Mouse (Mus musculus): ENCODE measurements around the gene Pbxip1. TPM values are rescaled to one million over a fixed set of nuclear protein-coding genes. Genes with fewer than 3 reads are reported as not detected.

Gene Pbxip1
- polyA plus RNA-seq, 1 experiment from 2014 or later: 51.2 TPM

DNA sequence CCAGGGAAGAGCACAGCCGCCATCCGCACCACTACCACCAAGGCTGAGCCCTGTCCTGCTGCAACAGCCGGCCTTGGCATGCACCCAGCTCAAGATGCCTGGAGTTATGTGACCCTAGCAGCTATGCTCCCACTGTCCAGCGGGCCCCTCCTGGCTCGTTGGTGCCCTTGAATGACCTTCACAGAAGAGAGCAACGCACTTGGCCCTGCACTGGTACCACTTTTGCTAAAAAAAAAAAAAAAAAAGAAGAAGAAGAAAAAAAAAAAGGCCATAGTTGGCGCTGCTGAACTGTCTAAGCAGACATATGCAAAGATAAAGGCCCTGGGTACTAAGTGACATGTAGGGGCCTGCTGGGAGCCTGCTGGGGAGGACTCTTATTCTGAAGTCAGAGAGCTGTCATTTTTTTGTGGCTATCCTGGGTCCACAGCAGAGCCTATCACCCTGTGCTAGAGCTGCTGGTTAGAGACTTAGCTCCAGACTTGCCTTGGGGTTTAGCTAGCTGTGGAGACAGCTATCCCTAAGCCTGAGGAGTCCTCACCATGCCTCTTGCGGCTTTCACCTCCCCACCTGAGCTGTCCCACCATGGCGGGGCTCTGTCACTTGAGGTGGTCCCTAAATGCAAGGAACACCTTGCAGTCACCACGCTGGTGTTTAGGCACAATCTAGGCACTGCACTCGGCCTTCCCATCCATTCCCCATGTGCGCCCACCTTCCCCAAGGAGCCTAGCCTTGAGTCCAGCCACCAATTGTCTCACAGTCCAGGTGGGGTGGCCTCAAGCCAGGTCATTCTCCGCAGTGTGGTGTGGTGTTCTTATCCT lies 12.4 kb downstream of the Pbxip1 start:
- peaks cover 10% of the 10 kb centered on the region; the same call in 1 of the 2 replicates for H3K4me1 ChIP-seq (ENCODE audit: control insufficient read depth, insufficient read depth, low read length)
- H3K4me2 ChIP-seq (ENCODE audit: low read depth, low read length): no peak overlapping the region
- peak; percentile 57; the same call in 1 of the 2 replicates for ATAC-seq (ENCODE audit: insufficient read depth, low FRiP score)
- H3K9me3 ChIP-seq (replicated peaks; ENCODE audit: control insufficient read depth, low read length): no peaks in the 10 kb centered on the region
- H3K27ac ChIP-seq (ENCODE audit: low read length): peak overlapping the region; percentile 35
- no peaks in the 10 kb centered on the region for H3K27me3 ChIP-seq (ENCODE audit: control insufficient read depth, insufficient read depth, low read length)
- no peak overlapping the region for H3K4me3 ChIP-seq (replicated peaks; ENCODE audit: low read length)
- no peaks in the 10 kb centered on the region for H3K36me3 ChIP-seq (ENCODE audit: control insufficient read depth, insufficient read depth, low read length)
- WGBS: 58% methylated on average over 13 of the region's 13 CpGs
- 0 out of 2 replicates have a peak overlapping the region, but pooled peaks have one; percentile 16 for H3K9ac ChIP-seq (ENCODE audit: low read length)

- peak; percentile 59 for ATAC-seq (ENCODE audit: insufficient read depth, low FRiP score)
- Histone ChIP-seq H3K27ac (ENCODE audit: low read length) (no peak overlapping the region), H3K9ac (ENCODE audit: low read length) (no peak overlapping the region), H3K36me3 (ENCODE audit: control insufficient read depth, insufficient read depth, low read length) (no peaks in the 10 kb centered on the region), H3K27me3 (ENCODE audit: control insufficient read depth, insufficient read depth, low read length) (no peaks in the 10 kb centered on the region), H3K4me1 (ENCODE audit: control insufficient read depth, insufficient read depth, low read length) (peaks cover 10% of the 10 kb centered on the region; the same call in 1 of the 2 replicates), H3K9me3 (replicated peaks; ENCODE audit: control insufficient read depth, low read length) (no peaks in the 10 kb centered on the region), H3K4me3 (replicated peaks; ENCODE audit: low read length) (no peak overlapping the region), H3K4me2 (ENCODE audit: low read depth, low read length) (no peak overlapping the region)
- WGBS: 43% methylated on average over 7 of the region's 7 CpGs
Measured at GRCm38 (mm10) chr3:89449541-89449940, 13.0 kb downstream of the Pbxip1 start.

- H3K4me1 ChIP-seq (ENCODE audit: control insufficient read depth, insufficient read depth, low read length): peaks cover 12% of the 10 kb centered on the region; the same call in 1 of the 2 replicates
- H3K9ac ChIP-seq (ENCODE audit: low read length): no peak overlapping the region
- no peak overlapping the region for H3K4me3 ChIP-seq (replicated peaks; ENCODE audit: low read length)
- no peak overlapping the region for H3K27ac ChIP-seq (ENCODE audit: low read length)
- no peaks in the 10 kb centered on the region for H3K36me3 ChIP-seq (ENCODE audit: control insufficient read depth, insufficient read depth, low read length)
- ATAC-seq (ENCODE audit: insufficient read depth, low FRiP score): no peak
- 76% methylated on average over 1 of the region's 1 CpGs for WGBS
- no peak overlapping the region for H3K4me2 ChIP-seq (ENCODE audit: low read depth, low read length)
- no peaks in the 10 kb centered on the region for H3K27me3 ChIP-seq (ENCODE audit: control insufficient read depth, insufficient read depth, low read length)
- no peaks in the 10 kb centered on the region for H3K9me3 ChIP-seq (replicated peaks; ENCODE audit: control insufficient read depth, low read length)
Measured at GRCm38 (mm10) chr3:89451916-89452315, 15.4 kb downstream of the Pbxip1 start.

DNA sequence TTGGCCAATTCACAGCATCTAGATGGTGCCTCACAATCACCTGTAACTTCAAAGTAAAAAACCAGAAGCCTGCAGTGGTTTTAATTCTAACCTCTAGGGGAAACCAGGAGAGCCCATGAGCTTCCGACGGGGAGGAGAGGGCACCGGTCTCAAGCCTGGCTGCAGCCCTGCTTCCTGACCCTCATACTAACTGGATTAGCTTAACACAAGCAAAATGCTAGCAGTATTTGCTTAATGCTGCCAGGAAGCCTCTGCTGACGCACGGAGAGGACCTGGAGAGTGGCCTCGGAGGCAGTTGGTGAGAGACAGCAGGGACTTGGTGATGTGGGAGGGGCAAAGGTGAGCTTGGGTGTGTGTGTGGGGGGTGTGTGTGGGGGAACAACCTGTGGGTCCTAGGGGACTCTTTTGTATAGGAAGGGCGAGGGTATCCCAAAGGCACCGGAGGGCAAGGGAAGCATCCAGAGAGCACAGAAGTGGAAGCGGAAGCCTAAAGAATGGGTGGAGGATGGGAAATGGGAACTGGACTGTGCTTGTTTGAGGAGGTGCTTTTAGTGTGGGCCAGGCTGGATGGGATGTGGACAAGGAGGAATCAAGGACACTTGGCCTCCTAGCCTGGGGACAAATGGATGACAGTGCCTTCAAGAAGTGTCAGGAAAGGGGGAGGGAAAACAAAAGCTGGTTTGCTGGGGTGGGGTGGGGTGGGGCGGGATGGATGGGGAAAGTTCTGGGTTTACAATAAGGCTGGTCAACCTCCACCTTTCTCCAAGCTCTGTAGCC lies 18.1 kb downstream of the Pbxip1 start, which contains the start of gene Pmvk:
TSS of gene Pmvk (plus strand) at position 141 of the 777 bp plus-strand sequence.
- Histone ChIP-seq H3K36me3 (ENCODE audit: control insufficient read depth, insufficient read depth, low read length) (no peaks in the 10 kb centered on the region), H3K4me2 (ENCODE audit: low read depth, low read length) (no peak within 1 kb of the TSS; the same call in 1 of the 2 replicates), H3K27ac (ENCODE audit: low read length) (no peak within 1 kb of the TSS), H3K27me3 (ENCODE audit: control insufficient read depth, insufficient read depth, low read length) (no peaks in the 10 kb centered on the region), H3K9ac (ENCODE audit: low read length) (peak within 1 kb of the TSS; percentile 22; the same call in 1 of the 2 replicates), H3K4me1 (ENCODE audit: control insufficient read depth, insufficient read depth, low read length) (peaks cover 10% of the 10 kb centered on the region; the same call in 1 of the 2 replicates), H3K9me3 (replicated peaks; ENCODE audit: control insufficient read depth, low read length) (no peaks in the 10 kb centered on the region), H3K4me3 (replicated peaks; ENCODE audit: low read length) (no peak within 1 kb of the TSS)
- 53% methylated on average over 10 of the region's 10 CpGs for WGBS
- ATAC-seq (ENCODE audit: insufficient read depth, low FRiP score): no peak

DNA sequence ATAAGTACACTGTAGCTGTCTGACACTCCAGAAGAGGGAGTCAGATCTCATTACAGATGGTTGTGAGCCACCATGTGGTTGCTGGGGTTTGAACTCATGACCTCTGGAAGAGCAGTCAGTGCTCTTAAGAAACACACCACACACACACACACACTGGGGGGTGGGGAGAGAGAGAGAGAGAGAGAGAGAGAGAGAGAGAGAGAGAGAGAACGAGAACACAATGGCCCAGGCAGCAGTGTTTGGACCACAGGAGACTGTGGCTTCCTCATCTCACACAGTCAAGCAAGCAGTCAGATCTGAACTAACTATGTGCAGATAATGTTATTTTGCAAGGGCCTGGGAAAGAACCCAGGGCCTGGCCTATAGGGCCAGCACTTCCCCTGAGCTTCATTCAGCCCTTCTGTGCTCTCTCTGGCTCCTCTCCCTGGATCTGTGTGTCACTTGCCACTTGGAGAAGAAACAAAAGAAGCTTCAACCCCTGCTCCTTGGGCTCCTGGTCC lies 19.3 kb downstream of the Pbxip1 start:
- 90% methylated on average over 1 of the region's 1 CpGs for WGBS
- no peak overlapping the region for H3K4me2 ChIP-seq (ENCODE audit: low read depth, low read length)
- peaks cover 18% of the 10 kb centered on the region for H3K4me1 ChIP-seq (ENCODE audit: control insufficient read depth, insufficient read depth, low read length)
- H3K27ac ChIP-seq (ENCODE audit: low read length): no peak overlapping the region
- H3K27me3 ChIP-seq (ENCODE audit: control insufficient read depth, insufficient read depth, low read length): no peaks in the 10 kb centered on the region
- H3K36me3 ChIP-seq (ENCODE audit: control insufficient read depth, insufficient read depth, low read length): no peaks in the 10 kb centered on the region
- H3K9ac ChIP-seq (ENCODE audit: low read length): no peak overlapping the region
- H3K9me3 ChIP-seq (replicated peaks; ENCODE audit: control insufficient read depth, low read length): no peaks in the 10 kb centered on the region
- no peak for ATAC-seq (ENCODE audit: insufficient read depth, low FRiP score)
- H3K4me3 ChIP-seq (replicated peaks; ENCODE audit: low read length): no peak overlapping the region

DNA sequence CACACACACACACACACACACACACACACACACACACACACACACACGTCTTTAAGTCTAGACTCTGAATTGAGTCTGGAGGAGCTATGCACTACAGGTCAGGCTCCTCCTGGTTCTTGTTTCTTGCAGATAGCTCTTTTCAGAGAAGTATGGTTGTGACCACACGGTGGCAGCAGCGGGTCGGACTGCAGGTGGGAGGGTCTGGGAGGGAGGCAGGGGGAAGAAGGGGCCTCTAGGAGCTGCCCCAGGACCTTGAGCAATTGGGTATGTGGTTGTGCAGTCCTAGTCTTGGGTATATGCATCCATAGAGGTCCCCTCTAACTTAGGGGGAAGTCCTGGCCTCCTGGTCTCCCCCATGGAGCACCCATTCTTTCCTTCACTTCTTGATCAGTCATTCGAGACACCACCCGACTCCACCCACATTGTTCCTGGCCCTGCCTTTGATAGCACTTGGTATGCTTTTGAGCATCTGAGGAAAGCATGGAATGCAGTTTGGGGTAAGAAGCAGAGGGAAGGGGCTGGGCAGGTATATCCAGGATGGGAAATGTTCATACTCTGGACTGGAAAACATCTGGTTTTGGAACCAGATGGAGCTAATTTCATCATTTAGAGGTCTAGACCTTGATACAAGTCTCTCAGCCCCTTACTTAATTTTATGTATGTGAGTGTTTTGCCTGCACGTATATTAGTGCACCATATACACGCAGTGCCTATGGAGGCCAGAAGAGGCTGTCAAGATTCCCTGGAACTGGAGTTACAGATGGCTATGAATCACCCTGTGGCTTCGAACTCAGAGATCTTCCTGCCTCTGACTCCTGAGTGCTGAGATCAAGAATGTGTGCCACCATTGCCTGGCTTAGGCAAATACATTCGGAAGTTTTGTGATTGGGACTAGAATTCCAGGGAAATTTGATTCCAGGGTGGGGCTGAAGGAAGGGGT lies 20.5 kb downstream of the Pbxip1 start:
- no peaks in the 10 kb centered on the region for H3K27me3 ChIP-seq (ENCODE audit: control insufficient read depth, insufficient read depth, low read length)
- no peak overlapping the region for H3K9ac ChIP-seq (ENCODE audit: low read length)
- H3K4me2 ChIP-seq (ENCODE audit: low read depth, low read length): no peak overlapping the region
- H3K4me1 ChIP-seq (ENCODE audit: control insufficient read depth, insufficient read depth, low read length): peaks cover 18% of the 10 kb centered on the region
- no peaks in the 10 kb centered on the region for H3K9me3 ChIP-seq (replicated peaks; ENCODE audit: control insufficient read depth, low read length)
- H3K4me3 ChIP-seq (replicated peaks; ENCODE audit: low read length): no peak overlapping the region
- H3K27ac ChIP-seq (ENCODE audit: low read length): no peak overlapping the region
- no peak for ATAC-seq (ENCODE audit: insufficient read depth, low FRiP score)
- WGBS: 34% methylated on average over 10 of the region's 10 CpGs
- H3K36me3 ChIP-seq (ENCODE audit: control insufficient read depth, insufficient read depth, low read length): no peaks in the 10 kb centered on the region

DNA sequence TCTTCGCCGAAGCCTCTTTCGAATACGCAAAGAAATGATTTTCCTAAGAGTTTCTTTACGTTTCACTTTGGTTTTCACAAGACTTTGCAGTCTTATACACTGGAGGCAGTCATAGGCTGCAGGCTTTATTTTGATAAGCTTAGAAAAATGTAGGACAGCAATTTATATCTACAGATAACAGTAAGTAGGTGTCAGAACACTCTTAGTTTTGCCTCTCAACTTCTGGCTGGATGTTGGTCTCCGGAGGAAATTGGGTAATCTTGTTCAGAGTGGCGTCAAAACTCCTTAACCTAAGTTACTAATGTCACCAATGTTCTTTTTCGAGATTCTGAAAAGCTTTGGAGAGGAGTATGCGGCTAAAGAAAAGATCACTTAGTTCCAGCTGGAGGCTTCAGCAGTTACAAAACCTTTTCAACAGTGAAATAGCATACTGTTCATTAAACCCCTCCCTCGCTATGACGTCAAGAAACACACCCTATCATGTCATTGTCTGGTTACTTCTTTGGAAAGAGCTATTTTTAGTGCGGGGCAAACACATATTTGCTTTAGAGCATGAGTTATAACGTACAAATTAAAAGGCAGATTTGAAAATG lies 22.0 kb downstream of the Pbxip1 start:
- peak; percentile 65 for ATAC-seq (ENCODE audit: insufficient read depth, low FRiP score)
- H3K4me3 ChIP-seq (replicated peaks; ENCODE audit: low read length): peak overlapping the region; percentile 83
- H3K4me1 ChIP-seq (ENCODE audit: control insufficient read depth, insufficient read depth, low read length): peaks cover 18% of the 10 kb centered on the region
- no peaks in the 10 kb centered on the region for H3K27me3 ChIP-seq (ENCODE audit: control insufficient read depth, insufficient read depth, low read length)
- no peaks in the 10 kb centered on the region for H3K9me3 ChIP-seq (replicated peaks; ENCODE audit: control insufficient read depth, low read length)
- H3K4me2 ChIP-seq (ENCODE audit: low read depth, low read length): peak overlapping the region; percentile 79
- H3K27ac ChIP-seq (ENCODE audit: low read length): peak overlapping the region; percentile 94
- H3K9ac ChIP-seq (ENCODE audit: low read length): peak overlapping the region; percentile 89
- WGBS: 39% methylated on average over 13 of the region's 13 CpGs
- no peaks in the 10 kb centered on the region for H3K36me3 ChIP-seq (ENCODE audit: control insufficient read depth, insufficient read depth, low read length)

All from stomach, embryonic 16.5 days (tissue).